Mouse (Mus musculus): ENCODE results near the gene Cers3.

DNA sequence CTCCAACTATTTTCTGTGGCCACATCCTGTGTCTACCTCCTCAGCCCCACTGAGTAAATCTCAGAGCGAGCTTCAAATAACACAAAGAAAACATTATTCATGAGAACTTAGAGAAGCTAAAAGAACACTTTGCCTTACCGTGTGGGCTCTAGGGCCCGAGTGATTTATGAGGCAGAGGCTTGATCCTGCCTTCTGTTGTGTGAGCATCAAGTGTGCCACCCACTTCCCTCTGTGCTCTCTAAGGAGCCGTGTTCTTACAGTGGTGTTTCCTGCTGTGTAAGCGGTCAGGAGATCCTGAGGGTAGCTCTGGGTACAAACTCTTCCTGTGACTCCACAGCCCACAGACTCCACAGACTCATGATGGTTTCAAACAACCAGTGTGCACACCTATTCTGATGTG, 60.5 kb downstream of the Cers3 start:
- TF ChIP-seq CTCF (IDR thresholded peaks at IDR 0.05; ENCODE audit: borderline replicate concordance, extremely low read depth, insufficient read depth, insufficient read length) (no peak), POLR2A (IDR thresholded peaks at IDR 0.05; ENCODE audit: borderline replicate concordance, extremely low read depth, insufficient read depth, insufficient read length, poor library complexity, severe bottlenecking) (no peak)
